Mouse (Mus musculus) liver, embryonic 13.5 days (tissue): ENCODE data around the gene Dkkl1. TPM values are rescaled to one million over a fixed set of nuclear protein-coding genes. Genes with fewer than 3 reads are reported as not detected.

ENCODE experiments used
- ATAC-seq: fragments of 200-750 bp; cut with Nextera tagmentation; 2 replicates; pipeline ENCODE4 v1.8.0; 2017; ENCODE audit warnings: low read depth, mild to moderate bottlenecking, moderate number of reproducible peaks, moderate library complexity
- DNase-seq: peaks from one replicate; pipeline ENCODE4 v3.0.0; 2022
- H3K27ac ChIP-seq: fragments of 300-500 bp; sonication (generic); 2 replicates; pipeline ENCODE4 v1.5.1; 2015; ENCODE audit warnings: moderate library complexity, mild to moderate bottlenecking, inconsistent platforms
- H3K27me3 ChIP-seq: fragments of 300-500 bp; sonication (generic); 2 replicates; pipeline ENCODE4 v1.6.1; 2015; ENCODE audit warnings: mild to moderate bottlenecking, inconsistent platforms
- H3K36me3 ChIP-seq: fragments of 300-500 bp; sonication (generic); 2 replicates; pipeline ENCODE4 v1.6.1; 2015; ENCODE audit warnings: mild to moderate bottlenecking, inconsistent platforms
- H3K4me1 ChIP-seq: fragments of 300-500 bp; sonication (generic); replicated peaks from 2 replicates; pipeline ENCODE4 v1.6.1; 2015; ENCODE audit warnings: inconsistent platforms
- H3K4me2 ChIP-seq: fragments of 300-500 bp; sonication (generic); 2 replicates; pipeline ENCODE4 v1.6.1; 2015; ENCODE audit warnings: inconsistent platforms, mild to moderate bottlenecking, moderate library complexity
- H3K4me3 ChIP-seq: fragments of 300-500 bp; sonication (generic); replicated peaks from 2 replicates; pipeline ENCODE4 v1.5.1; 2015; ENCODE audit warnings: mild to moderate bottlenecking, inconsistent platforms
- H3K9ac ChIP-seq: fragments of 300-500 bp; sonication (generic); 2 replicates; pipeline ENCODE4 v1.6.1; 2015; ENCODE audit warnings: mild to moderate bottlenecking, inconsistent platforms
- H3K9me3 ChIP-seq: fragments of 300-500 bp; sonication (generic); replicated peaks from 2 replicates; pipeline ENCODE4 v1.6.1; 2016; ENCODE audit warnings: inconsistent platforms
- WGBS: fragments of 180-500 bp; shearing (Covaris S2); methylation state at CpG from one replicate; pipeline ENCODE4 v1.1.7; 2015; ENCODE audit not compliant: insufficient replicate concordance; 5-methylcytosine and 5-hydroxymethylcytosine counted together
- polyA plus RNA-seq: library from polyadenylated mRNA; unstranded; fragments of >200 nt; fragmentation: Nextera tagmentation; extraction: Ambion mirVana; gene quantifications from 2 replicates; pipeline ENCODE4 v1.2.1, GENCODE M21; 2015

Gene Dkkl1
- polyA plus RNA-seq, 1 experiment from 2014 or later = 2.8 TPM

GRCm38 (mm10) chr7:45204380-45205143 is 7.4 kb downstream of the Dkkl1 start, which contains the start of gene Ccdc155:
TSS of gene Ccdc155 (minus strand) at chr7:45204892.
- peak; percentile 85 for DNase-seq
- H3K27ac ChIP-seq = no peak within 1 kb of the TSS
- H3K4me2 ChIP-seq = peak within 1 kb of the TSS; percentile 74
- H3K9ac ChIP-seq = peak within 1 kb of the TSS; percentile 26; the same call in 1 of the 2 replicates
- no peaks in the 10 kb centered on the region for H3K9me3 ChIP-seq
- H3K4me1 ChIP-seq = peaks cover 16% of the 10 kb centered on the region
- H3K36me3 ChIP-seq = no peaks in the 10 kb centered on the region
- peaks cover 12% of the 10 kb centered on the region; the same call in 1 of the 2 replicates for H3K27me3 ChIP-seq
- ATAC-seq = peak; percentile 92
- 6% methylated on average over 44 of the region's 44 CpGs for WGBS
- peak within 1 kb of the TSS; percentile 56 for H3K4me3 ChIP-seq

- Histone ChIP-seq H3K36me3 (no peaks in the 10 kb centered on the region), H3K4me1 (peaks cover 16% of the 10 kb centered on the region), H3K9me3 (no peaks in the 10 kb centered on the region), H3K4me2 (no peak overlapping the region), H3K27me3 (peaks cover 21% of the 10 kb centered on the region), H3K9ac (no peak overlapping the region), H3K4me3 (no peak overlapping the region), H3K27ac (no peak overlapping the region)
- no peak for ATAC-seq
- no peak for DNase-seq
- WGBS = 52% methylated on average over 10 of the region's 10 CpGs
These were observed 9.3 kb downstream of the Dkkl1 start for GRCm38 (mm10) chr7:45202654-45203053.

- no peak for DNase-seq
- no peak for ATAC-seq
- 70% methylated on average over 11 of the region's 11 CpGs for WGBS
- H3K27me3 ChIP-seq = peaks cover 43% of the 10 kb centered on the region
- H3K9ac ChIP-seq = no peak overlapping the region
- H3K4me2 ChIP-seq = no peak overlapping the region
- peaks cover 1% of the 10 kb centered on the region for H3K4me1 ChIP-seq
- no peaks in the 10 kb centered on the region for H3K36me3 ChIP-seq
- H3K4me3 ChIP-seq = no peak overlapping the region
- no peak overlapping the region for H3K27ac ChIP-seq
- no peaks in the 10 kb centered on the region for H3K9me3 ChIP-seq
These were observed 13.0 kb downstream of the Dkkl1 start for GRCm38 (mm10) chr7:45198961-45199360.

DNA sequence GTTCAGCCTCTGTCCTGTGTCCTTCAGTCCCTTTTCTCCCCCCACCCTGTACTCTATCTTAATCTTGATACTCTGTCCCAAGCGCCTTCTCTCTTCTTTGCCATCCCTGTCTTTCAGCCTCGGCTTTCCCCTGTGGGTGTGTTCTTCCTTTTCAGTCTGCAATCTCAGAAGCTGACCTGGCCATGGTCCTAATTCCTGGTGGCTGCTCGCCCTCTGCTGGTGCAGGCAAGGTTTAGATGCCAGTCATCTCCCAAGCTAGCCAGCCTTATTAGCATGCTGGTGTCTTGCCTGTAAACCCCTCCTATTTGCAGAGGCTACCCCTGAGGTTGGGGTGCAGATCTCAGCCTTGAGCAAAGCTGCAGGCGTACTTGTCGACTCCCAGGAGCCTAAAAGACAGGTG is 13.5 kb downstream of the Dkkl1 start:
- DNase-seq (no peak), ATAC-seq (no peak)
- no peaks in the 10 kb centered on the region for H3K9me3 ChIP-seq
- H3K36me3 ChIP-seq = no peaks in the 10 kb centered on the region
- WGBS = 13% methylated on average over 5 of the region's 5 CpGs
- no peak overlapping the region for H3K4me3 ChIP-seq
- H3K4me1 ChIP-seq = no peaks in the 10 kb centered on the region
- peaks cover 48% of the 10 kb centered on the region for H3K27me3 ChIP-seq
- no peak overlapping the region for H3K4me2 ChIP-seq
- H3K9ac ChIP-seq = no peak overlapping the region
- no peak overlapping the region for H3K27ac ChIP-seq

DNA sequence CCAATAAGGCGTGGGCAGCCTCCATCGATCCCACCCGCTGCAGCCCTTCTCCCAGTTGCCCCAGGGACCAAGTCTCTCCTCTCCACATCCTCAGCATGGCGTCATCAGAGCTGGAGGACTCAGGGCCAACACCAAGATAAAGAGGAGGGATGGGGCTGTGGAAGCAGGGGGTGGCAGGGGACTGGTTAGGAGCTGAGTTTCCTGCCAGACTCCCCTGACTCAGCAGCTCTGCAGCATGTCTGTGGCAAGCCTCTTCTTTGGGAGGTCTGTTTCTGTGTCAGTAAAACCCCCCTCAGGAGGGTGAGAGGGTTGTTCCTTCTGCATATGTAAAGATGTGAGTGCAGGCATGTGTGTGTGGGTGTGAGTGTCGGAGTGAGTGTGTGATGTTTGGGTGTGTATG is 15.0 kb downstream of the Dkkl1 start:
- ATAC-seq = no peak
- Histone ChIP-seq H3K4me1 (no peaks in the 10 kb centered on the region), H3K36me3 (no peaks in the 10 kb centered on the region), H3K4me2 (no peak overlapping the region), H3K9me3 (no peaks in the 10 kb centered on the region), H3K27ac (no peak overlapping the region), H3K27me3 (peaks cover 60% of the 10 kb centered on the region), H3K9ac (no peak overlapping the region), H3K4me3 (no peak overlapping the region)
- 49% methylated on average over 5 of the region's 5 CpGs for WGBS
- no peak for DNase-seq

DNA sequence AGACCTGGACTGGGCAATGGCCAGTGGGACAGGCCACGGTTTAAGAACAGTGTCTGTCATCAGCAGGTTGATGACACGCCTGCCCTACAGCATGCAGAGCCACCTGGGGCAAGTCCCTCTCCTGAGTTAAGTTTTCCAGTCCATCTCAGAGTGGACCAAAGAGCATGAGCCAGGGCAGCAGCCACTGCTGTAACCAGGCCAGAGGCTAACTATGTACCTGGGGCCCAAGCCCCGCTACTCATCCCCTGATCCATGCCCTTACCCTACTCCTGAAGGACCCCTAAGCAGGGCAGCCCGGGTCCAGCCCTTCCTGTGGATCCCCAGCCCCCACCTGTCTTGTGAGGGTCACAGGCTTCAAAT is 15.8 kb downstream of the Dkkl1 start:
- Histone ChIP-seq H3K4me1 (no peaks in the 10 kb centered on the region), H3K4me3 (no peak overlapping the region), H3K4me2 (no peak overlapping the region), H3K27ac (no peak overlapping the region), H3K36me3 (no peaks in the 10 kb centered on the region), H3K9ac (no peak overlapping the region), H3K27me3 (peaks cover 68% of the 10 kb centered on the region), H3K9me3 (no peaks in the 10 kb centered on the region)
- no peak for ATAC-seq
- WGBS = 59% methylated on average over 4 of the region's 4 CpGs
- DNase-seq = no peak

DNA sequence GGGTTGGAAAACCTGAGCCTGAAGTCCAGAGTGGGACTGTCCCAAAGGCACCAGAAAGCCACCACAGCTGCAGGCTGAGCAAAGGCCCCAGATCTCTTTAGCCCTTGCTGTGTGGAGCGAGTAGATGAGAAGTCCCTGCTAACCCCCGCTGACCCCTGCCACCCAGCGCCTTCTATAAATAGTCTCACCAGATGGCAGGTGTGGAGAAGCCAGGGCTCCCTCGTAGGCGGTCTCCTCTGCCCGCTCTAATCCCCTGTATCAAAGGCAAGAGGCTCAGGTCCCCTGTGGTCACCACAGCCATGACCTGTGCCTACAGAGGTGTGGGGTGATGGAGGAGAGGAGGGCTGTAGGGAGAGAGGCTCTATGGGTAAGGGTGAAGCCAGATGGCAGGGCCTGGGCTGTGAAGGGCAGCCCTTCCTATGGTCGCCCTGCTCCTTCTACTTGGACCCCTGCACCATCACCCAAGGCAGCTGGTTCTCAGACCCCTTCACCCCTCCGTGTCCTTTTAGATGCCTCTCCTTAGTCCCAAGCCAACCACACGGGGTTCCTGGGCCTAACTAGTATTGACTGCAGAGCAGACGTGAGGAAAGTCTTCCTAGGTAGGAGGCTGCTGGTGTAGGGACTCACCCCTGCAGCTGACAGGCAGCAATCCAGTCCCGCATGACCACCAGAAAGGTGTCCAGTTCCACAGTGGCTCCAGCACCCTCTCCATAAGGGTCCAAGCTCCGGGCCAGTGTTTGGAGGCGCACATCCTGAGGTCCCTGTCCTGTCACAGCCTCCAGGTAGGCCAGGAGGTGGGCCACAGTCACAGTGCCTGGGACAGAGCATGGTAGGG is 16.4 kb downstream of the Dkkl1 start:
- Histone ChIP-seq H3K9me3 (no peaks in the 10 kb centered on the region), H3K4me1 (no peaks in the 10 kb centered on the region), H3K27ac (no peak overlapping the region), H3K36me3 (no peaks in the 10 kb centered on the region), H3K4me3 (no peak overlapping the region), H3K9ac (no peak overlapping the region), H3K27me3 (peaks cover 73% of the 10 kb centered on the region), H3K4me2 (no peak overlapping the region)
- DNase-seq (no peak), ATAC-seq (no peak)
- WGBS = 53% methylated on average over 13 of the region's 13 CpGs

DNA sequence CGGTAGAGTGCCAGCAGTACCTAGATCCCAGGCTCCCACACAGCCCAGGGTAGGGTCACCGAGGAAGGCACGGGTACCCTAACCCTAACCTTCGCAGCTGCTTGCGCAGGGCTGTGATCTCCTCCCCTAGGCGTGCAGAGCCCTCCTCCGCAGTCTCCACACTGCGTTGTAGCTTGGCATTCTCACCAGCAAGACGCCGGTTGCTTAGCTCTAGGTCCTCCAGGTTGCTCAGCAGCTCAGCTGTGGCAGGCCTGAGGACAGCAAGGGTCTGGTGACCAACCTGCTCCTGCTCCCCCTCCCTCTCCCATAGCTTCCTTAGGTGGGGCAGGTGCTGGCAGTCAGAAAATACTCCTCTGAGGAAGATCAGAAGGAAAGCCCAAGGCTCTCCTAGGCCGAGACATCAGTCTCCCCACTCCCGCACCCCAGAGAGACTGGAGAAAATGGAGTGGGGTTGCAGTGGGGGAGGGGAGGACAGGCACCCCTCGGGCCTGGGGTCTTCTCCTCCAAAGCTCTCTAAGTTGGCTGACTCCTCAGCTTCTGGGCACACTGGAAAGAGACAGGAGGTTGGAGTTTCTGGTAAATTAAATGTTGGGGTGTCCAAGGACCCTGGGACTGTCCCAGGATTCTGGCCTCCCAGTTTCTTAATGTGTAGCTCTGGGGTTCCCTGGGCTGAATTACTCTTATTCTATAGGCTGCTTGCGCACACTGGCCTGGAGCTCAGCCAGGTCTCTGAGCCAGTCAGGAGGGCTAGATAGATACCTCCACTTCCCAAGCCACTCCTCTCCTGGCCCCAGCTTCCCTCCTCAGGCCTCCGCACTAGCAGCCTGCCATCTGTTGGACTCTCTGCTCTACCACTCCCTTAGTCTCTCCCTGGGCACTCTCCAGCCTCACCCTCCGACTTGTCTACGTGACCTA is 17.8 kb downstream of the Dkkl1 start:
- H3K27me3 ChIP-seq = peaks cover 78% of the 10 kb centered on the region
- no peak overlapping the region for H3K9ac ChIP-seq
- no peak overlapping the region for H3K4me2 ChIP-seq
- no peak overlapping the region for H3K27ac ChIP-seq
- no peaks in the 10 kb centered on the region for H3K4me1 ChIP-seq
- no peak for ATAC-seq
- H3K9me3 ChIP-seq = no peaks in the 10 kb centered on the region
- no peak overlapping the region for H3K4me3 ChIP-seq
- 59% methylated on average over 17 of the region's 17 CpGs for WGBS
- no peaks in the 10 kb centered on the region for H3K36me3 ChIP-seq
- no peak for DNase-seq

DNA sequence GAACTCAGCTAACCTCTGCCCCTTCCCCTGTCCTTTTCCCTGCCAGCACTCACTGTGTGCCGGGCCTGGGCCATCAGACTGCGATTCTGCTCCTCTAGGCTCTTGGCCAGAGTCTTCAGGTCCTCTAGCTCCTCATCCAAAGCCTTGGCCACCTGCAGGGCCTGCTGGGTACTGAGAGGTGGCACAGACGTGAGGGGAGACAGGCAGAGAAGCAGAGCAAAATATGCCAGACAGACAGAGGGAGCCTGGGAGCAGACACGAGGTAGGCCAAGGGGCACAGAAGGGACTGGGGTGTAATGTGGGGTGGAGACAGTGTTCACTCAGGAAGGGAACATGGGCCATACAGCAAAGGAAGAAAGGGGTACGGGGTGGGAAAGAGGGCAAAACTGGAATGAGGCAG is 18.5 kb downstream of the Dkkl1 start:
- 49% methylated on average over 5 of the region's 5 CpGs for WGBS
- no peaks in the 10 kb centered on the region for H3K36me3 ChIP-seq
- no peaks in the 10 kb centered on the region for H3K9me3 ChIP-seq
- H3K9ac ChIP-seq = no peak overlapping the region
- no peak overlapping the region for H3K4me2 ChIP-seq
- H3K27me3 ChIP-seq = peaks cover 78% of the 10 kb centered on the region
- no peak overlapping the region for H3K4me3 ChIP-seq
- no peak for DNase-seq
- no peaks in the 10 kb centered on the region for H3K4me1 ChIP-seq
- H3K27ac ChIP-seq = no peak overlapping the region
- no peak for ATAC-seq

DNA sequence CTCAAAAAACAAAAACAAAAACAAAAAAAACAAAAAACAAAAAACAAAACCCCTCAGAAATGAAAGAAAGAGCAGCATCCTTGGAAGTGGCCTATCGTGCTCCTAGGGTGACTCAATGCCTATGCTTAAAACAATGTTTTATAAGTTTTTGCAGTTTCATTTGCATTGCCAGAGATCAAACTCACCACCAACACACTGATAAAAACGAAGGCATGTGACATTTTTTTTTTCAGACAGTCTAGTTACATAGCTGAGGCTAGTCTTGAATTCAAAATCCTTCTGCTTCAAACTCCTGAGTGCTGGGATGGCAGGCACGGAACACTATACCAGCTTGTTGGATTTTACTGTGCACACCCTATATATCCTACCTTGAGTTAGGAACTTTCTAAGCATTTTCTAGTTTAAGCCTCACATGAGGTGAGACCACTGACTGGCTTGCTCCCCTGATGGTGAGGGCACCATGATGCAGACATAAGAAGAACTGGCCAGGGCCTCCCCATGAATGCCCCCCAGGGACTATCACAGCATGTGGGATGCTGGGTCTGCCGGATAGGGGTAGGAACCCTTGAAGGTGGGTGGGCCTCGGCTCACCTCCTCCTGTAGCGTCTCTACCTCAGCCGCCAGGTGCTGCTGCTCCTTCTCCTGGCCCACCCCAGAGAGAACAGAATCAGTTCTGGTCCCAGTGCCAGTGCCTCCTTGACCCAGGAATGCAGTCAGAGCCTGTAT is 19.2 kb downstream of the Dkkl1 start:
- H3K27me3 ChIP-seq = peaks cover 82% of the 10 kb centered on the region

More for the DNA sequence above, 19.2 kb downstream of the Dkkl1 start:
- no peaks in the 10 kb centered on the region for H3K9me3 ChIP-seq
- WGBS = 70% methylated on average over 7 of the region's 7 CpGs
- H3K36me3 ChIP-seq = no peaks in the 10 kb centered on the region
- DNase-seq (no peak), ATAC-seq (no peak)
- H3K4me2 ChIP-seq = no peak overlapping the region
- H3K27ac ChIP-seq = no peak overlapping the region
- H3K4me3 ChIP-seq = no peak overlapping the region
- no peaks in the 10 kb centered on the region for H3K4me1 ChIP-seq
- no peak overlapping the region for H3K9ac ChIP-seq
